Mouse (Mus musculus) cortical plate, adult 2 months (tissue): ENCODE measurements around the gene Fbxl17.

Experiments
- CTCF ChIP-seq: fragments of 200-500 bp; IDR thresholded peaks from 2 replicates; pipeline ENCODE4 v1.5.1; 2011; ENCODE audit warnings: mild to moderate bottlenecking, control low read depth, low read length; ENCODE audit not compliant: insufficient read depth; ENCODE audit errors: extremely low read depth
- POLR2A ChIP-seq: fragments of 200-500 bp; IDR thresholded peaks from 2 replicates; pipeline ENCODE4 v1.6.1; 2011; ENCODE audit warnings: mild to moderate bottlenecking, low read length, control low read depth; ENCODE audit not compliant: insufficient read depth; ENCODE audit errors: extremely low read depth

- TF ChIP-seq POLR2A: no peak
- no peak for TF ChIP-seq CTCF
Observed at GRCm38 (mm10) chr17:63294961-63295360, 204.9 kb downstream of the Fbxl17 start.
